Comparison of ENCODE assay signal across 33 mouse cellular contexts in the genomic region with DNA sequence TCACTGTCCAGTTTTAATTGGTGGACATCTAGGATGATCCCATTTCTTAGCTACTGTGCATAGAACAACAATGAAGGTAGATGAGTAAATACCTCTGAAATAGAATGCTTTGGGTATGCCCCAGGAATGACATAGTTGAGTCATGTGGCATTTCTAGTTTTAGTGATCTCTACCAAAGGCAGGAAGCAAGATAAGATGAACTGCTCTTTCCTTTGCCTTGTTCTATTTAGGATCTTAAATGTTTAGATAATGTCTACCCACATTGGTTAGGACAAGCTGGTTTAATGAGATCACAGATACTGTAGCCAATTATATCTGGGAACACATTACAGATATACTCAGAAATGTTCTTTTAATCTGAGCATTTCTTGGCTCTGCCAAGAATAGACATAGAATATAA. TPM values are rescaled to one million over a fixed set of nuclear protein-coding genes. Genes with fewer than 3 reads are reported as not detected.
"Had no signal": no experiment of that assay in that cellular context is flagged by ENCODE, and none has a peak within 500 bp of the region (broad histone marks: within the 10 kb centered on the region; RNA-seq: fewer than 3 reads in every experiment).

No protein-coding gene starts in this region.

- H3K4me1 ChIP-seq: embryonic facial prominence, embryonic 10.5 days; embryonic facial prominence, embryonic 12.5 days; embryonic facial prominence, embryonic 13.5 days; embryonic facial prominence, embryonic 15.5 days; forebrain, embryonic 10.5 days; forebrain, embryonic 12.5 days; forebrain, embryonic 13.5 days; forebrain, embryonic 15.5 days had no signal

- H3K27me3 ChIP-seq: embryonic facial prominence, embryonic 12.5 days; embryonic facial prominence, embryonic 13.5 days; embryonic facial prominence, embryonic 15.5 days; forebrain, embryonic 12.5 days; forebrain, embryonic 13.5 days; forebrain, embryonic 15.5 days had no signal

- H3K9me3 ChIP-seq: embryonic facial prominence, embryonic 10.5 days; embryonic facial prominence, embryonic 12.5 days; embryonic facial prominence, embryonic 13.5 days; embryonic facial prominence, embryonic 15.5 days; forebrain, embryonic 10.5 days; forebrain, embryonic 12.5 days; forebrain, embryonic 13.5 days; forebrain, embryonic 15.5 days had no signal

- H3K4me3 ChIP-seq: embryonic facial prominence, embryonic 10.5 days; embryonic facial prominence, embryonic 12.5 days; embryonic facial prominence, embryonic 13.5 days; embryonic facial prominence, embryonic 15.5 days; erythroblast, embryonic 14.5 days; forebrain, embryonic 10.5 days; forebrain, embryonic 12.5 days; forebrain, embryonic 13.5 days; forebrain, embryonic 15.5 days; gastrocnemius, adult 2 months; heart, adult 2 months had no signal

- DNase-seq: cerebellum, adult 9-10 months; cerebellum, adult 9-11 months; cerebellum, postnatal 10 days; cerebellum, postnatal 14 days; cerebellum, postnatal 25 days; cerebellum, postnatal 36 days; embryo, embryonic 11 days; forebrain, postnatal 0 days; gastrocnemius, adult 2 months; gastrocnemius, postnatal 10 days; gastrocnemius, postnatal 14 days; gastrocnemius, postnatal 25 days; gastrocnemius, postnatal 36 days; heart, adult 11 months; heart, adult 18-20 months; heart, adult 2 months had no signal

- ATAC-seq: forebrain, embryonic 13.5 days; forebrain, embryonic 14.5 days; forebrain, embryonic 15.5 days; forebrain, embryonic 16.5 days; forebrain, postnatal 0 days had no signal

- H3K27ac ChIP-seq: embryonic facial prominence, embryonic 10.5 days; embryonic facial prominence, embryonic 12.5 days; embryonic facial prominence, embryonic 13.5 days; embryonic facial prominence, embryonic 15.5 days; forebrain, embryonic 10.5 days; forebrain, embryonic 12.5 days; forebrain, embryonic 13.5 days; forebrain, embryonic 15.5 days; gastrocnemius, adult 2 months; heart, adult 2 months had no signal

- H3K36me3 ChIP-seq: embryonic facial prominence, embryonic 10.5 days; embryonic facial prominence, embryonic 12.5 days; embryonic facial prominence, embryonic 13.5 days; embryonic facial prominence, embryonic 15.5 days; forebrain, embryonic 10.5 days; forebrain, embryonic 12.5 days; forebrain, embryonic 15.5 days had no signal

- H3K9ac ChIP-seq: embryonic facial prominence, embryonic 12.5 days; embryonic facial prominence, embryonic 13.5 days; embryonic facial prominence, embryonic 15.5 days; forebrain, embryonic 12.5 days; forebrain, embryonic 13.5 days; forebrain, embryonic 15.5 days; forebrain, postnatal 0 days had no signal

- H3K4me2 ChIP-seq: embryonic facial prominence, embryonic 12.5 days; embryonic facial prominence, embryonic 13.5 days; embryonic facial prominence, embryonic 15.5 days; forebrain, embryonic 12.5 days; forebrain, embryonic 13.5 days; forebrain, embryonic 15.5 days had no signal

RNA-seq across cellular contexts. Expression of a gene that starts 7.9 kb away (rescaled TPM):
- total RNA-seq: common myeloid progenitor, adult 5-6 weeks; gastrocnemius, adult 2 months; gastrocnemius, postnatal 25 days; gastrocnemius, postnatal 36 days had no signal
- polyA plus RNA-seq: embryonic facial prominence, embryonic 10.5 days; erythroblast, embryonic 14.5 days had no signal

RNA-seq across cellular contexts. Expression of a gene that starts 24.3 kb away (rescaled TPM):
- total RNA-seq: forebrain, postnatal 0 days; gastrocnemius, adult 2 months; gastrocnemius, adult 8-10 months; gastrocnemius, postnatal 14 days; gastrocnemius, postnatal 25 days; gastrocnemius, postnatal 36 days had no signal
- polyA plus RNA-seq: cortical plate, adult 2 months; embryonic facial prominence, embryonic 10.5 days; embryonic facial prominence, embryonic 11.5 days; embryonic facial prominence, embryonic 12.5 days; embryonic facial prominence, embryonic 13.5 days; erythroblast, embryonic 14.5 days; forebrain, embryonic 10.5 days; forebrain, embryonic 11.5 days; forebrain, embryonic 12.5 days; forebrain, embryonic 13.5 days; forebrain, embryonic 14.5 days; forebrain, embryonic 15.5 days; forebrain, embryonic 16.5 days; forebrain, postnatal 0 days had no signal

RNA-seq across cellular contexts. Expression of a gene that starts 52.1 kb away (rescaled TPM):
- total RNA-seq: forebrain, postnatal 0 days; gastrocnemius, adult 2 months; gastrocnemius, adult 8-10 months; gastrocnemius, postnatal 14 days; gastrocnemius, postnatal 25 days; gastrocnemius, postnatal 36 days had no signal
- polyA plus RNA-seq: cortical plate, adult 2 months; embryonic facial prominence, embryonic 10.5 days; embryonic facial prominence, embryonic 11.5 days; embryonic facial prominence, embryonic 12.5 days; embryonic facial prominence, embryonic 13.5 days; embryonic facial prominence, embryonic 15.5 days; erythroblast, embryonic 14.5 days; forebrain, embryonic 10.5 days; forebrain, embryonic 11.5 days; forebrain, embryonic 12.5 days; forebrain, embryonic 13.5 days; forebrain, embryonic 14.5 days; forebrain, embryonic 15.5 days; forebrain, embryonic 16.5 days; forebrain, postnatal 0 days; frontal cortex, adult 2 months had no signal
